Mouse (Mus musculus): ENCODE data around the gene Supt5.

Supt5 gene

DNA sequence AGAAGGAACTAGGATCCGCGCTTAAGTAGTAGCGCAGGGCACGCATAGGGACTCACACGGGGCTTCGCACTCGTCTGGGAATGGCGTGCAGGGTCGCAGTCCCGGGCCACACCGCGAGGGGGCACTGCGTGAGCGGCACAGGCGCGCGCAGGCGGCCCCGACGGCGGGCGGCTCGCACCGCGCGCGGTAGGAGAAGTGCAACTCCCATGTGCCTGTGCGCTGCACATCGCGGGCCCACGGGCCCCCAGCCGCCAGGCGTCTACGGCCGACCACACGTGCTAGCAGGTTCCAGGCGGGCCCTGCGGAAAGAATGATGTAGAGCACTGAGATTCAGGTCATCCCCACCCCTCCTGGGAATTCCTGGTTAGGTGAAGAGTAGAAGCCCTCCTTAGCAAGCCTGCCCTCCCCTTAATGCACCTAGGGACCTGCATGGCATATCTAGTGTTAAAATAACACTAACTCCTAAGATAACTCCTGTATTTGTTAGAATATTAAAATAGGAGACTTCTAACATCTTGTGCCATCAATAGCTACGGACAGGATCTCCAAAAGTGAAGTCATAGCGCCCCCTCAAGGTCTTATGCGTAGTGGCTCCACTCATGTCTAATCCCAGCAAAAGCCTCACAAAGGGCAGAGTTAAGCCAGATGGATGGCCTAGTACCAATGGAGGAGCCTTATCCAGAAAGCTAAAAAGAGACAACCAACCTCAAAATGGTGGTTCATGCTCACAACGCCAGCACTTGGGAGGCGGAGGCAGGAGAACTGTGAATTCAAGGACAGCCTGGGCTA is 39.5 kb downstream of the Supt5 start:
- peak; percentile 65 to 70 for DNase-seq

- DNase-seq, result peak; percentile 58 to 82
These were observed 44.1 kb downstream of the Supt5 start for GRCm38 (mm10) chr7:28294481-28294880.

- DNase-seq, result peak in 1 of 2 experiments; percentile 45
These were observed 47.6 kb downstream of the Supt5 start, which contains the start of gene Selenov for GRCm38 (mm10) chr7:28290638-28291590. Gene Selenov, minus strand, starts transcription at chr7:28291186.

DNA sequence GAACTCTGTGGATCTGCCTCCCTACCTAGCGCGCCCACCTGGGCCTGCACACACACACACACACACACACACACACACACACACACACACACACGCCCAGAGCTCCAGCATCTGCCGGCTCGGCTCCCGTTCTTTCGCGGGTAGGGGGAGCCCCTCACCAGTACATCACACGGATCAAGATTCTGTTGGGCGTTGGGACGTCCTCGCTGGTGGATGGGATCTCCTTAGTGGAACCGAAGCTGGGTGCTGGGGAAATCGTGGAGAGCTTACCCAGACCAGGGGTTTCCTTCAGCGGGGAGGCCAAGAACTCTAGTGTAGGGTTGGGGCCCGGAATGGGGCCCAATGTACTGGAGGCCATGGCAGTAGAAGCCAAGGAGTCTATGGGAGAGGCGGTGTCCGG is 48.4 kb downstream of the Supt5 start:
- no peak for DNase-seq

- peak; percentile 17 to 27 for DNase-seq
These were observed 57.9 kb downstream of the Supt5 start for GRCm38 (mm10) chr7:28280630-28281029.

DNA sequence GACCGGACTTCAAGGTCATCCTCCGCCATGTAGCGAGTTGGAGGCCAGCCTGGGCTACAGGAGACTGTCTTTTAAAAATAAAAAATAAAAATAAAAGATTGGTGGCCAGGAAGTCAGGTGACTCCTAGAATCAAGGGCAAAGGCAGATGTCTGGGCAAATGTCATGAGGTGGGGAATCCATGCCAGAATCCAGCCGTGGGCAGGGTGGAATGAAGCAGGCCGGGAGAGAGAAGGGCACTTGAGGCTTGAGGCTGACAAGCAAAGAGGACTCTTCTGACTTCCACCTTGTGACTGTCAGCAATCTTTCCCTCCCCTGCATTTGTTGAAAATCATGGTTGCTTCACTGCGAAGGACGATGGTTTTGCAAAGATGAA is 60.3 kb downstream of the Supt5 start:
- no peak for DNase-seq

- DNase-seq, result peak; percentile 96 to 98
These were observed 60.8 kb downstream of the Supt5 start, which contains the start of gene Eid2b for GRCm38 (mm10) chr7:28277615-28278278. Gene Eid2b, plus strand, starts transcription at chr7:28277739.

DNA sequence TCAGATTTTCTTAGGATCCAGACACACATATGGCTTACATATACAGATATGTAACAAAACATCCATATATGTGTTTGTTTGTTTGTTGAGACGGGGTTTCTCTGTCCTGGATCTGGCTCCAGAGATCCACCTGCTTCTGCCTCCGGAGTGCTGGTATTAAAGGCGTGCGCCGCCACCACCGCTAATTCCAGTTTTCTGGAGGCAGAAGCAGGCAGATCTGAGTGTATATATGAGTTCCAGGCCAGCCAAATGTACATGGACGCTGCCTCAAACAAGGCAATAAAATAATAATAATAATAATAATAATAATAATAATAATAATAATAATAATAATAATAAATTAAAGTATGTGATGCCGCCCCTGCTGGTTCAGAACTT is 61.3 kb downstream of the Supt5 start:
- no peak for DNase-seq

- no peak for DNase-seq
These were observed 66.8 kb downstream of the Supt5 start for GRCm38 (mm10) chr7:28271761-28272160.

DNA sequence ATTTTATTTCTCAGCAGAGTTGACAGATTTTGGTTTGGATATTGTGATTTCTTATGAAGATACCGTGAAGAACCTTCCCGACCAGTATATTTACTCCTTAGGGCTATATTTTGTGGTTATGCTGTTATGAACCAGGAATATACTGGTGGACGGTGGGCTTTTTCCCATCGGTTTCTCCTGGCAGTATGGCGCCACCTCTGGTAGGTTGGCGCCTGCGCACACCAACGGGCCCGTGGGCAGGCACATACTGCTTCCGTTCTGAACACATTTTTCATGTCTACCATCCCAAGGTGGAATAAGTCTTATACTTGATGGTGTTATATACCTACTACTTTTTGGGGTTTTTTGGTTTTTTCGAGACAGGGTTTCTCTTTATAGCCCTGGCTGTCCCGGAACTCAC is 69.2 kb downstream of the Supt5 start:
- peak in 1 of 2 experiments; percentile 10 for DNase-seq

DNA sequence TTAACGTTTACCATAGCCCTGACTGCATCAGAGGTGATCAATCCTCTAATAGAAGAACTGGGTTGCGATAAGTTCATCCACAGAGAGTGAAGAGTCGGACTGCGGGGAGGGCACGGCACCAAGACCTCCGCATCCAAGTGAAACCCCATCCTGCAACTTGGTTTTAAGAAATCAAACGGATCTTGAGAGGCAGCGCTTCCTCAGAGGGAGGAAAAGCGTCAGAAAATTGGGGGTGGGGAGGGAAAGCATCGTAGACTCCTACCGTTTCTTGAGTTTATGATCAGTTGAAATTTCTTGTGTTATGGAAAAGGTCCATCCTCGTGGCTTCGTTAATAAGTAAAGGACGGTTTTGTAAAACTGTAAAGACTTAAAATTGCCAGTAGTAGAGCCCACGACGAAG is 70.0 kb downstream of the Supt5 start:
- DNase-seq, result no peak

- peak; percentile 61 to 75 for DNase-seq
These were observed 70.5 kb downstream of the Supt5 start for GRCm38 (mm10) chr7:28268042-28268531.

DNA sequence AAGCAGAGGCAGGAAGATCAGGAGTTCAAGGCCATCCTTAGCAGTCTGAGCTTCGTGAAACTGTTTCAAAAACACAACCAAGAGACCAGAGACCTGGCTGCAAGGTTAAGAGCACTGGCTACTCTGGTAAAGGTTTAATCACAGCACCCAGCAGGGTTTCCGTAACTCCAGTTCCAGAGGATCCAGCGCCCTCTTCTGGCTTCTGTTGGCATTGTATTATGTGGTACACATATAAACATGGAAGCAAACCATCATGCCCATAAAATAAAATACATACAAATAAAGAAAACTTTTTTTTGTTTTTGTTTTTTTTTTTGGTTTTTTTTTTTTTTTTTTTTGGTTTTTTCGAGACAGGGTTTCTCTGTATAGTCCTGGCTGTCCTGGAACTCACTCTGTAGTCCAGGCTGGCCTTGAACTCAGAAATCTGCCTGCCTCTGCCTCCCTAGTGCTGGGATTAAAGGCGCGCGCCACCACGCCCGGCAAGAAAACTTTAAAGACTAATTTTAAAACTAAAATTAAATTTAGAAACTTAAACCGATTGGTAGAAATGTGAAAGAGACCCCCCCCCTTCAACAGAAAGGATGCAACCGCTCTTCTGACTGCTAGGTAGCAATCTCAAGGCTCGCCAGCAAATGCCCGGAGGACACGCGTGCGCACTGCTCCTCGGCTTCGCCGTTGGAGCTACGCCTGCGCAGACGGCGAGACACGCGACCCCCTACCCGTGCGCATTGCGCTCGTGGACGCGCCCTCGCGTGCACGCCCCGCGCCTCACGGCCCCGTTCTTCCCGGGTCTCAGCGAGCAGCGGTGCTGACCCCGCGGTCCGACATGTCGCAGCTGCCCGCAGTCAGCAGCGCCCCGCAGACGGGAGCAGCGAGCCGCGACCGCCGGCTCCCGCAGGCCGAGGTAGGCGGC is 71.2 kb downstream of the Supt5 start, which contains the start of gene Eid2:
Gene Eid2 (plus strand): TSS at position 753 of the 913 bp plus-strand sequence.
- peak; percentile 73 to 87 for DNase-seq

DNA sequence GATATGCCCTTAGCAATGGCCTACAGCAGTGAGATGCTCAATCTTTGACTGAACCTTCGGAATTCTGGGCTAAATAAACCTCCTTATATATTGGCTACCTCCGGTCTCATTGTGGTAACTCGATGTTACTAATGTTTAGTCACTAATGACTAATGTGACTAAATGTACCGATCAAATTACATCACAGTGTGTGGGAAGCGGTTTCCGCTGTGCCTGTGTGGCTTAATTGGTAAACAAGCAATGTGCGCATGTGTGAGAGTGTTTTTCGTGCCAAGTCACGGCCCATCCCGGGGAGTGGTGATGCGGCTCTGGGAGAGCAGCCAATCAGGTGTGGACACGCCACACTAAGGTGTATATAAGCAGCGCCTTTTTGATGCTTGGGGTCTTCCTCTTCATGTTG is 73.2 kb downstream of the Supt5 start:
- no peak for DNase-seq
